Mouse (Mus musculus): ENCODE measurements around the gene 4930452B06Rik.

GRCm38 (mm10) chr14:8525232-8525631 is 140.8 kb downstream of the 4930452B06Rik start:
- TF ChIP-seq CHD1 (IDR thresholded peaks at IDR 0.05; ENCODE audit: low read depth, low read length) (no peak), POLR2A (IDR thresholded peaks at IDR 0.05; ENCODE audit: control insufficient read depth in 1 of 2, insufficient read depth in 1 of 2, low read depth in 1 of 2, low read length in 2 of 2, poor library complexity in 1 of 2) (no peak), CTCF (IDR thresholded peaks at IDR 0.05 in 2 of 3, conservative IDR thresholded peaks at IDR 0.05 in 1 of 3; ENCODE audit: control insufficient read depth in 1 of 3, insufficient read depth in 1 of 3, low read depth in 2 of 3, low read length in 3 of 3, poor library complexity in 1 of 3, severe bottlenecking in 1 of 3) (no peak), GATA1 (IDR thresholded peaks at IDR 0.05; ENCODE audit: low read depth, low read length) (no peak), POLR2AphosphoS2 (IDR thresholded peaks at IDR 0.05; ENCODE audit: low read length) (no peak), EP300 (IDR thresholded peaks at IDR 0.05; ENCODE audit: low read depth in 1 of 2, low read length in 2 of 2) (no peak), MAX (IDR thresholded peaks at IDR 0.05; ENCODE audit: low read length) (no peak), TAL1 (IDR thresholded peaks at IDR 0.05; ENCODE audit: low read length) (no peak), MAZ (IDR thresholded peaks at IDR 0.05; ENCODE audit: low read depth, low read length) (no peak), E2F4 (IDR thresholded peaks at IDR 0.05; ENCODE audit: borderline replicate concordance, low read depth, low read length) (no peak), TCF12 (IDR thresholded peaks at IDR 0.05; ENCODE audit: low read depth, low read length) (no peak), ETS1 (IDR thresholded peaks at IDR 0.05; ENCODE audit: low read depth, low read length) (no peak), HCFC1 (IDR thresholded peaks at IDR 0.05; ENCODE audit: low read depth, low read length) (no peak), ZMIZ1 (IDR thresholded peaks at IDR 0.05; ENCODE audit: low read depth, low read length) (no peak)
